Mouse (Mus musculus): ENCODE data around the gene Dnmt1.

The Dnmt1 gene

DNA sequence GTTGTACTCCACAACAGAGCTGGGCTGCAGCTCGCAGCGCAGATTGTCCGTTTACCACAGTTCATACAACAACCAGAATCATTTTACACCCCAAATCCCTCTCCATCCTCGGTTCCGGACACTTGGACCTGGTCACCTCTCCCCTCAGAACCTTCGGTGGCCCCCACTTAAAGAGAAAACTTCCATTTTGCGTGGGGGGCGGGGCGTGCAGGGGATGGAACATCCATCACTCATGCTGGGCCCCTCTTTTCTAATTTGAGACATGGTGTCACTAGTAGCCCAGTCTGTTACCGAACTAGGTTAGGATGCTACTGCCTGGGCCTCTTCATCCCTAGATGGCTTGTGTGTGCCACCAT lies 81.0 kb downstream of the Dnmt1 start:
- WGBS = 11% methylated on average over 10 of the region's 10 CpGs

GRCm38 (mm10) chr9:20878041-20878709 lies 81.5 kb downstream of the Dnmt1 start:
- under 1% methylated on average over 69 of the region's 69 CpGs for WGBS

- 26% methylated on average over 14 of the region's 14 CpGs for whole genome bisulfite sequencing
These were observed 82.3 kb downstream of the Dnmt1 start for GRCm38 (mm10) chr9:20877118-20878040.

DNA sequence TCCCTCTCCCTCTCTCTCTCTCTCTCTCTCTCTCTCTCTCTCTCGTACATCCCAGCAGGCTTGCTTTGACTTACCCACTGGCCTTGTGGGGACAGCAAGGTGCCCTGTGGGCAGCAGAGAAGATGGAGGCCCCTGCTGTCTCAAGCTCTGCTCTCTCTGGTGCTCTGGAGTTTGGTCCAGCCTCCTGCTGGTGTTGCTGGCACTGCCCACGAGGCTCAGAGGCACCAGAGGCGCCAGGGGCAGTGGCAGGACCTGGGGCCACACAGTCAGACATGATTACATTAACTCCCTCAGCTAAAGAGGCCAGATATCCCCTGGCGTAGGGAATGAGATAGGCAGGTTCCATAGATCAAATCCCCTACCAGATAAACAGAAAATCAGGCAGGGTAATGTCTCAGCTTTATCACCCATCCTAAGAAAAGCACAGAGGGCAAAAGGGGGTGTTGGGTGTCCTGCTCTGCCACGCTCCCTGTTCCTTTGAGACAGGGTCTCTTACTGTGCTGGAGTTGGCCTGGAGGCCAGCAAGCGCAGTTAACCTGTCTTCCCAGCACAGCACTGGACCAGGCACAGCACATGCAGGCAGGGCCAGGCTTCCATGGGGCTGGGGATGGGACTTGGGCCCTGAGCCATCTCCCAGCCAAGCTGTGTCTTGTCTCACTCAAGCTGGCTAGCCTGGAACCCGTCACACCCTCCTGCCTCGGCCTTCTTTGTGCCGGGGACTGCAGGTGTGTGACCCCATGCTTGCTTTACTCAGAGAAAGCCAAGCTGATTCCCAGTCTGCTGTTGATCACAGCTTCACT lies 83.2 kb downstream of the Dnmt1 start:
- 71% methylated on average over 8 of the region's 9 CpGs for WGBS

GRCm38 (mm10) chr9:20875021-20875790 lies 84.5 kb downstream of the Dnmt1 start:
- 50% methylated on average over 23 of the region's 23 CpGs for WGBS

DNA sequence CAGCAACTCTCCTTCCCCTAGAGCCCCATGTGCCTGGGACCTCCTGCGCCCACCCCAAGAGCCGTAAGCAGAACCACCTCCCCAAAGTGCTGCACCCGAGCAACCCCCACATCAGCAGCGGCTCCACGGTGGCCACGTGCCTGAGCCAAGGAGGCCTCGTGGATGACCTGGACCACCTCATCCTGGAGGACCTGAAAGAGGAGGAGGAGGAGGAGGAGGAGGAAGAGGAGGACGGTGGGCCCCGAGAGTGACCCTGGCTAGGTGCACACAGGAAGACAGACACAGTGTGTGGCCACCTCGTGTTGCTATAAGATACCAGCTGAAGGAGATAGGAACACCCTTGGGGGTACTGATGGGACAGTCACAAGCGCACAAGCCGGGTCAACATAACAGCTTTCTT lies 86.2 kb downstream of the Dnmt1 start:
- 79% methylated on average over 12 of the region's 12 CpGs for WGBS

- 82% methylated on average over 10 of the region's 10 CpGs for WGBS
These were observed 86.7 kb downstream of the Dnmt1 start for GRCm38 (mm10) chr9:20872991-20873390.

GRCm38 (mm10) chr9:20870211-20871173 lies 89.2 kb downstream of the Dnmt1 start:
- WGBS = 75% methylated on average over 12 of the region's 12 CpGs

DNA sequence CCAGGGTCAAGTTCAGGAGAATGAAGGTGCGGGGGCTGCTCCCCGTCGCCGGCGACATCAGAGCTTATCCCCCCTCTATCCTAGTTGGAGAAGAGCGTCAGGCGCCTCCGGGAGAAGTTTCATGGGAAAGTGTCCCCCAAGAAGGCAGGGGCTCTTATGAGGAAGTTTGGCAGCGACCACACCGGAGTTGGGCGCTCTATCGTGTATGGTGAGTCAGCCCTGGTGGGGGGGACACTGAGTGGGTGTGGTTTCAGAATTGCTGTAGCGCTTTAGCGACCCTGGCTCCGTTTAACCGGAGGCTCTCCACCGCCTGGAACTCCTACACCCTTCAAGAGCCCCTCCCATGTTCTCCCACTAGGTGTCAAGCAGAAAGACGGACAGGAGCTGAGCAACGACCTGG lies 90.4 kb downstream of the Dnmt1 start:
- WGBS = 4% methylated on average over 19 of the region's 19 CpGs

GRCm38 (mm10) chr9:20868448-20869001 lies 91.2 kb downstream of the Dnmt1 start, which contains the start of gene A230050P20Rik:
A230050P20Rik (plus strand) TSS chr9:20868642.
- 3% methylated on average over 53 of the region's 53 CpGs for WGBS

- 72% methylated on average over 3 of the region's 3 CpGs for WGBS
These were observed 92.8 kb downstream of the Dnmt1 start for GRCm38 (mm10) chr9:20866879-20867278.

GRCm38 (mm10) chr9:20862225-20862624 lies 97.5 kb downstream of the Dnmt1 start:
- 58% methylated on average over 4 of the region's 4 CpGs for WGBS

DNA sequence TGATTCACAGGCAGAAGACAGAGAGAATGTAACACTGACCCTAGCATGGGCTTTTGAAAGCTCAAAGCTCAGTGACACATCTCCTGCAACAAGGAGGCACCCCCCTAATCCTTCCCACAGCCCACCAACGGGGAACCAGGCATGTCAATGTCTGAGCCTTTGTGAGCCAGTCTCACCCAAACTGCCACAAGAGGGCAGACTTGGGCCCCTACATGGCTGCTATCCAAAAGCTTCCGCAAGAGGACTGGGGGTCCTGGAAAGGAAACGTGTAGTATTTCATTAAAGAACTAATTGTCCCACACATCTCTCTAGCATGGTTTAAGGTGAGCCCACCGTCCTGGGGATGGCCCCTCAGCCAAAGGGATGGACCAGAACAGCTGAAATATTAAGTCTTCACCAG lies 97.9 kb downstream of the Dnmt1 start:
- 13% methylated on average over 4 of the region's 4 CpGs for WGBS

GRCm38 (mm10) chr9:20859926-20860325 lies 99.8 kb downstream of the Dnmt1 start:
- 55% methylated on average over 6 of the region's 6 CpGs for WGBS
